Comparison of ENCODE assay signal across 13 mouse cellular contexts in genomic region chr5:104406756-104407155, GRCm38 (mm10). TPM values are rescaled to one million over a fixed set of nuclear protein-coding genes. Genes with fewer than 3 reads are reported as not detected.
A peak's percentile ranks its signal among the peaks of the same experiment; 100 is the strongest.
DNase-seq lines count a peak whose midpoint lies in the region; ATAC-seq and TF ChIP-seq lines count a peak whose summit lies in the region.
"Had no signal": no experiment of that assay in that cellular context is flagged by ENCODE, and none has a peak within 500 bp of the region (broad histone marks: within the 10 kb centered on the region; RNA-seq: fewer than 3 reads in every experiment).

No protein-coding gene starts in this region.

- H3K36me3 ChIP-seq in hindbrain, postnatal 0 days (ENCODE audit: insufficient read depth, low read length) = no peaks in the 10 kb centered on the region
- H3K36me3 ChIP-seq in hindbrain, embryonic 12.5 days = no peaks in the 10 kb centered on the region
- H3K36me3 ChIP-seq in thymus, adult 2 months (ENCODE audit: control insufficient read depth, insufficient read depth, low read length) = no peaks in the 10 kb centered on the region
- H3K36me3 ChIP-seq: limb, embryonic 15.5 days had no signal

- no peaks in the 10 kb centered on the region for H3K9me3 ChIP-seq in hindbrain, postnatal 0 days (ENCODE audit: low read length)
- no peaks in the 10 kb centered on the region for H3K9me3 ChIP-seq in hindbrain, embryonic 12.5 days (replicated peaks)
- H3K9me3 ChIP-seq: limb, embryonic 15.5 days had no signal

- DNase-seq in hindbrain, postnatal 0 days (ENCODE audit: low spot score) = peak; percentile 2
- DNase-seq in 3134 (ENCODE audit: extremely low read depth, insufficient read length, low spot score) = peak; percentile 30
- DNase-seq in brain, embryonic 14.5 days (ENCODE audit: low read depth) = peak; percentile 66
- peak; percentile 7 to 41 for DNase-seq in kidney, postnatal 25 days
- DNase-seq in thymus, adult 2 months = no peak
- no peak for DNase-seq in lung, adult 18-20 months
- DNase-seq: cerebellum, adult 9-11 months; heart, adult 2 months; lung, postnatal 14 days; thymus, postnatal 25 days had no signal

- H3K4me3 ChIP-seq in hindbrain, postnatal 0 days (ENCODE audit: low read length) = no peak overlapping the region
- no peak overlapping the region for H3K4me3 ChIP-seq in hindbrain, embryonic 12.5 days
- no peak overlapping the region for H3K4me3 ChIP-seq in thymus, adult 2 months (ENCODE audit: control insufficient read depth, insufficient read depth, low read length)
- H3K4me3 ChIP-seq: heart, adult 2 months; limb, embryonic 15.5 days had no signal

- no peak for TF ChIP-seq POLR2A in brain, embryonic 14.5 days (IDR thresholded peaks at IDR 0.05; ENCODE audit: borderline replicate concordance, extremely low read depth, insufficient read depth, insufficient read length, poor library complexity, severe bottlenecking)
- no peak for TF ChIP-seq POLR2A in thymus, adult 2 months (IDR thresholded peaks at IDR 0.05; ENCODE audit: control insufficient read depth, extremely low read depth, insufficient read depth, low read length, poor library complexity)

- H3K4me2 ChIP-seq in hindbrain, postnatal 0 days (ENCODE audit: low read depth, low read length) = no peak overlapping the region
- no peak overlapping the region for H3K4me2 ChIP-seq in hindbrain, embryonic 12.5 days (replicated peaks)
- H3K4me2 ChIP-seq: limb, embryonic 15.5 days had no signal

- no peak for TF ChIP-seq CTCF in hindbrain, postnatal 0 days (IDR thresholded peaks at IDR 0.05; ENCODE audit: low read depth)
- TF ChIP-seq CTCF in brain, embryonic 14.5 days (IDR thresholded peaks at IDR 0.05; ENCODE audit: borderline replicate concordance, extremely low read depth, insufficient read depth, insufficient read length) = no peak
- TF ChIP-seq CTCF in thymus, adult 2 months (IDR thresholded peaks at IDR 0.05; ENCODE audit: borderline replicate concordance, control insufficient read depth, extremely low read depth, insufficient read depth, low read length, poor library complexity) = no peak

- H3K4me1 ChIP-seq in hindbrain, postnatal 0 days (ENCODE audit: insufficient read depth, low read length) = no peaks in the 10 kb centered on the region
- H3K4me1 ChIP-seq in hindbrain, embryonic 12.5 days = peaks cover 10% of the 10 kb centered on the region; the same call in 1 of the 2 replicates
- H3K4me1 ChIP-seq in thymus, adult 2 months (replicated peaks; ENCODE audit: control insufficient read depth, insufficient read depth, low read length) = no peaks in the 10 kb centered on the region

- ATAC-seq in hindbrain, postnatal 0 days = no peak
- ATAC-seq in hindbrain, embryonic 12.5 days (ENCODE audit: low FRiP score) = no peak
- no peak for ATAC-seq in megakaryocyte, adult 5-6 weeks (ENCODE audit: poor library complexity, severe bottlenecking)

- H3K9ac ChIP-seq in hindbrain, postnatal 0 days (replicated peaks; ENCODE audit: low read length) = no peak overlapping the region
- H3K9ac ChIP-seq in hindbrain, embryonic 12.5 days = no peak overlapping the region
- H3K9ac ChIP-seq: limb, embryonic 15.5 days had no signal

- 35% methylated on average over 3 of the region's 3 CpGs for WGBS in hindbrain, postnatal 0 days
- 36% methylated on average over 3 of the region's 3 CpGs for WGBS in hindbrain, embryonic 12.5 days
- WGBS in thymus, adult 2 months = 62% methylated on average over 3 of the region's 3 CpGs

- no peaks in the 10 kb centered on the region for H3K27me3 ChIP-seq in hindbrain, postnatal 0 days (ENCODE audit: insufficient read depth, low read length)
- H3K27me3 ChIP-seq in hindbrain, embryonic 12.5 days = no peaks in the 10 kb centered on the region
- no peaks in the 10 kb centered on the region for H3K27me3 ChIP-seq in thymus, adult 2 months (ENCODE audit: control insufficient read depth, insufficient read depth, low read length)
- H3K27me3 ChIP-seq: limb, embryonic 15.5 days had no signal

- no peak overlapping the region for H3K27ac ChIP-seq in hindbrain, postnatal 0 days
- no peak overlapping the region for H3K27ac ChIP-seq in hindbrain, embryonic 12.5 days
- no peak overlapping the region for H3K27ac ChIP-seq in thymus, adult 2 months (ENCODE audit: control insufficient read depth, insufficient read depth, low read length)
- H3K27ac ChIP-seq: heart, adult 2 months had no signal

RNA-seq across cellular contexts. Expression of gene Spp1, which starts 28.2 kb away (rescaled TPM):
- total RNA-seq in hindbrain, postnatal 0 days (2014; rRNA removed) = 13.2 and 18.7 TPM in 2 replicates
- polyA plus RNA-seq in hindbrain, postnatal 0 days (2015; fragmentation: Nextera tagmentation; extraction: Ambion mirVana) = 30.0 and 35.6 TPM in 2 replicates
- 34.9 and 36.0 TPM in 2 replicates for polyA plus RNA-seq in hindbrain, embryonic 12.5 days (2016; fragmentation: Nextera tagmentation; extraction: Ambion mirVana)
- polyA plus RNA-seq in brain, embryonic 14.5 days (2012; rRNA removed) = 6.7 and 20.1 TPM in 2 replicates
- polyA plus RNA-seq in thymus, adult 2 months (2012; rRNA removed) = 3.2 and 5.1 TPM in 2 replicates
- total RNA-seq in megakaryocyte, adult 5-6 weeks (2015) = 16.5 and 20.4 TPM in 2 replicates
- total RNA-seq in megakaryocyte, adult 5-6 weeks (2017) = 9.6 and 11.2 TPM in 2 replicates

RNA-seq across cellular contexts. Expression of gene Pkd2, which starts 52.5 kb away (rescaled TPM):
- 20.8 and 23.7 TPM in 2 replicates for total RNA-seq in hindbrain, postnatal 0 days (2014; rRNA removed)
- 5.3 and 6.0 TPM in 2 replicates for polyA plus RNA-seq in hindbrain, postnatal 0 days (2015; fragmentation: Nextera tagmentation; extraction: Ambion mirVana)
- 21.8 and 24.1 TPM in 2 replicates for polyA plus RNA-seq in hindbrain, embryonic 12.5 days (2016; fragmentation: Nextera tagmentation; extraction: Ambion mirVana)
- 33.5 TPM in 2 replicates for polyA plus RNA-seq in brain, embryonic 14.5 days (2012; rRNA removed)
- 4.2 and 4.3 TPM in 2 replicates for polyA plus RNA-seq in thymus, adult 2 months (2012; rRNA removed)
- total RNA-seq in megakaryocyte, adult 5-6 weeks (2015) = 1.8 and 3.0 TPM in 2 replicates
- total RNA-seq in megakaryocyte, adult 5-6 weeks (2017) = 3.3 and 3.4 TPM in 2 replicates

Comparison
In these comparisons a context has a peak if more than half of its experiments do, and no peak if none do; other contexts are left out.
1. DNase-seq: peak in hindbrain, postnatal 0 days (single experiment), 3134 (single experiment), brain, embryonic 14.5 days (single experiment) and kidney, postnatal 25 days (2 of 2); none in thymus, adult 2 months (single experiment) and lung, adult 18-20 months (0 of 2).